Mouse (Mus musculus): ENCODE results near the gene Dgkg. TPM values are rescaled to one million over a fixed set of nuclear protein-coding genes. Genes with fewer than 3 reads are reported as not detected.

Dgkg gene
- polyA plus RNA-seq, 2 experiments: 0.28 to 0.46 TPM

DNA sequence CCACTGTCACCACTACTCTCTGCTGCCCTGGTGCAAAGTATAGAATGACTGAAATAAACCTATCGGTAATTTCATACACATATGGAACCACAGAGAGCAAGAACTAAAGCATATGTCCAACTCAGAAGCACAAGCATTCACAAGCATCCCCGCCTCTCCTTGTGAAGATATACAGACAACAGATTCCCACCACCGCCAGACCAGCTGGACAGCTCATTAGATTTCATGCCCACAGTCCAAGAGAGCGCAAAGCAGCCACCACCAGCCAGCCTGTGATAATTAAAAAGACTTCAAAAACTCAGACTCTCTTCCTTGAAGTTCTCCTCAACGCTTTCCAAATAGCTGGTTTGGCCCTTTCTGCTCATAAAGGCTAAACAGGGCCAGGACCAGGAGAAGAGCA, 234.8 kb downstream of the Dgkg start:
- TF ChIP-seq CTCF (IDR thresholded peaks at IDR 0.05; ENCODE audit: low read depth) (no peak), EP300 (IDR thresholded peaks at IDR 0.05; ENCODE audit: low read depth) (no peak)
- no peak overlapping the region for H3K27ac ChIP-seq
- no peaks in the 10 kb centered on the region for H3K9me3 ChIP-seq (ENCODE audit: control insufficient read depth, low read length)
- H3K27me3 ChIP-seq (ENCODE audit: control insufficient read depth, insufficient read depth, low read length): no peaks in the 10 kb centered on the region
- no peak overlapping the region for H3K4me3 ChIP-seq (ENCODE audit: insufficient read depth in 1 of 2, low read depth in 2 of 2, low read length in 2 of 2)
- no peak for DNase-seq (ENCODE audit: low read depth in 3 of 3, low spot score in 3 of 3)
- no peak for ATAC-seq (ENCODE audit: insufficient read depth)
- no peaks in the 10 kb centered on the region for H3K4me1 ChIP-seq (replicated peaks; ENCODE audit: control insufficient read depth in 2 of 2, insufficient read depth in 2 of 2, low read length in 1 of 2)
- no peak overlapping the region for H3K9ac ChIP-seq (replicated peaks)
- no peak overlapping the region for H3K4me2 ChIP-seq (ENCODE audit: low read depth)
- 66% methylated on average over 5 of the region's 5 CpGs for WGBS (ENCODE audit: insufficient replicate concordance)
- H3K36me3 ChIP-seq (replicated peaks; ENCODE audit: control insufficient read depth, insufficient read depth, low read depth): no peaks in the 10 kb centered on the region

Small RNA genes lying within 50 kb of the gene (microRNA-seq; reads per million reads assigned to microRNA genes)
- not detected for gene Mir6362
- gene Mir8095: not detected

Other genes starting within 250 kb of the Dgkg start
- 2.5 and 2.7 TPM in 2 replicates for gene Etv5, start 217.5 kb downstream of the Dgkg start, polyA plus RNA-seq (2012; rRNA removed)
- 2.6 and 3.4 TPM in 2 replicates for gene Etv5, start 217.5 kb downstream of the Dgkg start, polyA plus RNA-seq (2014; fragmentation: Nextera tagmentation; extraction: Ambion mirVana)
- 0.17 TPM in 1 of 2 replicates, not detected in the other for gene Crygs, start 154.4 kb upstream of the Dgkg start, polyA plus RNA-seq (2012; rRNA removed)
- 0.16 TPM in 1 of 2 replicates, not detected in the other for gene Crygs, start 154.4 kb upstream of the Dgkg start, polyA plus RNA-seq (2014; fragmentation: Nextera tagmentation; extraction: Ambion mirVana)
- gene Tbccd1, start 200.4 kb upstream of the Dgkg start, polyA plus RNA-seq (2012; rRNA removed): 20.3 and 25.6 TPM in 2 replicates
- gene Tbccd1, start 200.4 kb upstream of the Dgkg start, polyA plus RNA-seq (2014; fragmentation: Nextera tagmentation; extraction: Ambion mirVana): 23.5 and 24.8 TPM in 2 replicates
- gene Dnajb11, start 200.6 kb upstream of the Dgkg start, polyA plus RNA-seq (2012; rRNA removed): 15.1 and 25.9 TPM in 2 replicates
- 54.3 and 54.9 TPM in 2 replicates for gene Dnajb11, start 200.6 kb upstream of the Dgkg start, polyA plus RNA-seq (2014; fragmentation: Nextera tagmentation; extraction: Ambion mirVana)
- gene Ahsg, start 234.1 kb upstream of the Dgkg start, polyA plus RNA-seq (2012; rRNA removed): 1,135 and 1,143 TPM in 2 replicates
- gene Ahsg, start 234.1 kb upstream of the Dgkg start, polyA plus RNA-seq (2014; fragmentation: Nextera tagmentation; extraction: Ambion mirVana): 1,052 and 1,153 TPM in 2 replicates